Mouse (Mus musculus) embryonic fibroblast, embryonic 13.5 days (primary cell): Measurements from ENCODE around the gene Sfxn5. TPM values are rescaled to one million over a fixed set of nuclear protein-coding genes. Genes with fewer than 3 reads are reported as not detected.

Source experiments
- H3K27ac ChIP-seq: 2 replicates; pipeline ENCODE4 v1.5.1; 2012; ENCODE audit warnings: low read length, control low read depth, inconsistent platforms; ENCODE audit not compliant: insufficient read depth
- H3K4me1 ChIP-seq: 2 replicates; pipeline ENCODE4 v1.6.1; 2011; ENCODE audit warnings: low read length; ENCODE audit not compliant: control insufficient read depth, insufficient read depth
- H3K4me3 ChIP-seq: 2 replicates; pipeline ENCODE4 v1.5.1; 2011; ENCODE audit warnings: mild to moderate bottlenecking, control low read depth, low read length; ENCODE audit not compliant: insufficient read depth
- CTCF ChIP-seq: IDR thresholded peaks from 2 replicates; pipeline ENCODE4 v1.5.1; 2011; ENCODE audit warnings: mild to moderate bottlenecking, control low read depth, low read length, moderate library complexity, borderline replicate concordance; ENCODE audit not compliant: insufficient read depth
- POLR2A ChIP-seq: IDR thresholded peaks from 2 replicates; pipeline ENCODE4 v1.6.1; 2011; ENCODE audit warnings: low read depth, mild to moderate bottlenecking, control low read depth, low read length, moderate library complexity
- polyA plus RNA-seq: library from polyadenylated mRNA; stranded (reverse); fragments of >200 nt; gene quantifications from 2 replicates; pipeline ENCODE4 v1.2.4, GENCODE M21; 2011; ENCODE audit warnings: low read depth; ENCODE audit not compliant: missing spikeins, insufficient read length

Sfxn5 gene
- polyA plus RNA-seq, 1 experiment: 9.7 TPM

DNA sequence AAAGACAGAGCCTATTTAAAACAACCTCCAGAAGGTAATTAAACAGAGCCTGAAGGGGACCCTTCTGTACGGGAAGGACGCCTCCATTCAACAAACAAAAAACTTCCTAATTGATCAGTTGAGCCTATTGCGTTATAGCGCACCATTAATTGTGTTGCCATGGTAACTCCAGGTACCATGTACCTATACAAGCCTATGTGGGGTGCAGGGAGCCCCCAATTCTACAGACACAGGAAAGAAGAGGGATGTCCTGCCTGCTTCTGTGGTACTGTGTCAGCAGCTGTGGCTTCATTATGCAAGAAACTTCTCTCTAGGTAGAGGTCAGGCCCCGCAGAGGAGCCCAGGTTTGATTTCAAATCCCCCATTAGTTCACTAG, 39.2 kb downstream of the Sfxn5 start:
- no peak overlapping the region for H3K4me3 ChIP-seq
- H3K27ac ChIP-seq: no peak overlapping the region
- TF ChIP-seq POLR2A (no peak), CTCF (no peak)
- H3K4me1 ChIP-seq: no peaks in the 10 kb centered on the region; the same call in 1 of the 2 replicates

DNA sequence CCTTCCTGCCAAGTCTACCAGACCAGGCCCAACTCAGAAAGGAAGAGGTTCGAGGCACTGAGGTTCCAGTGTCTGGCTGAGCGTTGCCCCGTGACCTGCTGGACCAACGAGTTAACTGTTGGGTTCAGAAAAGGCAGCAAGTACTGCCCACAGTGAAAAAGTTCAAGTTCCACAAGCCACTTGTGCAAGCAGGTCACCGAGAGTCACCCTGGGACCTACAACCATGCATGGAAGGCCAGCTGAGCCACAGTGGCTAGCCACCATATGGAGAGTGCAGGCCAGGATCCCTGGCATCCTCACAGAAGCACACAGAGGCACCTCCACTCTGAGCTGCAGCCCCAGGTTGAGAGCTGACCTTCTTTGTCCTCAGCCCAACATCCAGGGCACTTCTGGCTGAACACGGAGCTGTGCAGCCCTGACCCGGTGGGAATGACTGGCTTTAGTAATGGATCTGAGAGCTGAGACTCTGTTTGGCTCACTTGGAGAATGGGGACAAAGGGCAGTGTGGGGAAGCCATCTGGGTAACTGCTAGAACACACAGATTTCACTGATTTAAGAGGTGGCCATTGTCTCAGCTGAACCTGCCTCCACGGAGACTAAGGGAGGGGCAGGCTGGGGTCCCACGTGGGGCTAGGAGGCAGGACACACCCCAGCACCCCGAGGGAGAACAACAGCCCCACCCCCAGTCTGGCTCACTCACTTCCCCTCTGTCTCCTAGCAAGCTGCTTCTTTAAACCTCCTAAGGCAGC, 39.8 kb downstream of the Sfxn5 start:
- H3K27ac ChIP-seq: no peak overlapping the region
- TF ChIP-seq POLR2A (no peak), CTCF (no peak)

GRCm38 (mm10) chr6:85290869-85291824, 42.1 kb downstream of the Sfxn5 start:
- TF ChIP-seq CTCF: peak; percentile 14; the same call in 1 of the 2 replicates
- TF ChIP-seq POLR2A: no peak
- Histone ChIP-seq H3K4me3 (no peak overlapping the region), H3K27ac (no peak overlapping the region), H3K4me1 (no peaks in the 10 kb centered on the region; the same call in 1 of the 2 replicates)

More for the DNA sequence above, 39.8 kb downstream of the Sfxn5 start:
- H3K4me1 ChIP-seq: no peaks in the 10 kb centered on the region; the same call in 1 of the 2 replicates
- H3K4me3 ChIP-seq: no peak overlapping the region

- TF ChIP-seq POLR2A (no peak), CTCF (no peak)
- Histone ChIP-seq H3K4me1 (no peaks in the 10 kb centered on the region), H3K4me3 (no peak overlapping the region), H3K27ac (no peak overlapping the region)
Measured at GRCm38 (mm10) chr6:85288193-85288857, 44.9 kb downstream of the Sfxn5 start.

- TF ChIP-seq POLR2A (no peak), CTCF (no peak)
- H3K4me1 ChIP-seq: no peaks in the 10 kb centered on the region
- H3K4me3 ChIP-seq: no peak overlapping the region
- no peak overlapping the region for H3K27ac ChIP-seq
Measured at GRCm38 (mm10) chr6:85286283-85287047, 46.8 kb downstream of the Sfxn5 start.

- TF ChIP-seq POLR2A (no peak), CTCF (no peak)
- no peak overlapping the region for H3K27ac ChIP-seq
- H3K4me3 ChIP-seq: no peak overlapping the region
- no peaks in the 10 kb centered on the region for H3K4me1 ChIP-seq
Measured at GRCm38 (mm10) chr6:85280871-85281270, 52.4 kb downstream of the Sfxn5 start.

DNA sequence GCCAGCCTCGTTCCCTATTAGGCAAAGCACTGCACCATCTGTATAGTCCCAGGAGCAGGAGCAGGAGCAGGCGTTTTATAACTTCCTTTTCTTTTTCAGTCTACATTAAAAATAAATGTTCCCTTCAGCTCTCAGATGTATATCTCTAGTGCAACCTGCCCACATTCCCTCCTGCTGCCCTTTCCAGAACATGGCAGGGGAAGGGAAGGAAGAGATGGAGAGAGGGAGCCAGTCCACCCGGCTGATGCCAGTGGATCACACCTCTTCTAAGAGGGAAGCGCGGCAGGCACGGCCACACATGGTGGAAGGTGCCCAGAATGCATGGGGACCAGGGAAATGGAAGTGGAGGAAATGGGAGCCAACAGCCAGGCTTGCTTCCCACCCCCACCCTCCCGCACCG, 56.7 kb downstream of the Sfxn5 start:
- H3K4me3 ChIP-seq: no peak overlapping the region
- no peak overlapping the region for H3K27ac ChIP-seq
- TF ChIP-seq POLR2A (no peak), CTCF (no peak)
- no peaks in the 10 kb centered on the region; the same call in 1 of the 2 replicates for H3K4me1 ChIP-seq

DNA sequence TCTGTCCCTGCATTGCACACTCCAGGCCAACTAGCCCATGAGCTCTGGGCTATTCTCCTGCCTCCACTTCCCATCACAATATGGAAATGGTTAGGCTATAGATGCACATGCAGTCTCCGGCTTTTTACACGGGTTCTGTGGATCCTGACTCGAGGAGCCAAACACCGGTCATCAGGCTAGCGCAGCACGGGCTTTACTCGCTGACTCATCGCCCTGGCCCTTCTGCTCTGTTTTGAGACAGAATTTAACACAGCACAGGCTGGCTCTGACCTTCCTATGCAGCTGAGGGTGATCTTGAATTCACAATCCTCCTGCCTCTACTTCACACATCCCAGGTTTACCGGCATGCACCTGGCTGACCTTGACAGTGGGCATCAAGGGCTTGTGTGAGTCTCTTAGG, 60.8 kb downstream of the Sfxn5 start:
- Histone ChIP-seq H3K4me3 (no peak overlapping the region), H3K4me1 (no peaks in the 10 kb centered on the region; the same call in 1 of the 2 replicates), H3K27ac (no peak overlapping the region)
- TF ChIP-seq CTCF (no peak), POLR2A (no peak)

GRCm38 (mm10) chr6:85266060-85266459, 67.2 kb downstream of the Sfxn5 start:
- no peak overlapping the region for H3K4me3 ChIP-seq
- TF ChIP-seq CTCF (no peak), POLR2A (no peak)
- no peaks in the 10 kb centered on the region for H3K4me1 ChIP-seq
- H3K27ac ChIP-seq: no peak overlapping the region
